Mouse (Mus musculus): ENCODE measurements around the gene Tmed5.
"Not testable (repeated sequence)": the region's sequence is repeated elsewhere in the genome, so short reads cannot be mapped to it uniquely, and the experiment has no call there.

Tmed5 gene

DNA sequence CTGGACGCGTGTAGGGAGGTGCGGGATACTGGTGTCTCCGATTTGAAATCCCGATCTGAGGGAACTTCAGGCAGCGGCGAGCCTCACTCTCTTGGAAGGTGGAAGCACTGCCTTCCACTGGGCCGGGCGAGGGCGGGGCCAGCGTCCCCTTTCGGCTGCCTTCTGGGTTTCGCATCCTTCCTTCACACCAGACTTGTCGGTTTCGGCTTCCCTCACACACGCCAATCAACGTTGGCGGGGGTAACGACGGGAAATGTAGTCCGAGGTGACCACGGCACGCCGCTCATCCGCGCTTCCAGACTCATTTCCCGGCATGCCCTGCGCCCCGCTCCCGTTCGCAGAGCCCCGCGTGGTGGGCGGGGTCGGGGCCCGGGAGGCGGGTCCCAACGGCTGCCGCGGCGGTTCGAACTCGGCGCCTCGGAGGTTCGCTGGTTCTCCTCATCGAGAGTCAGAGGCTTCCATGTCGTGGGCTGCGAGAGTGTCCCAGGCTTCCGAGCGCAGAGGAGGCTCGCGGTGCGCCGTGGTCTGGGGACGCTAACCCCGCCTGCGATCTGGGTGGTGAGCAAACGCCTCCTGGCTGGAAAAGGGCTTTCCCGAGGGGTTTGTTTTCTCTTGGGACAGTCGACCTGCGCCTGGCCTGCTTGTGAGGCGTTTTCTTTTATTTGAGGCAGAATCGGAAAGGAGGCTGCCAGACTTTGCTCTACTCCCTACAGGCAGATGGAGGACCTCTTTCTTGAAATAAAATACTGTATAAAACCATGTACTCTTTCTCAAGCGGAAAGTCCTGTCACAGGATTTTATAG lies at the start of gene Tmed5, which contains the start of gene Ccdc18:
Tmed5 (minus strand) TSS at position 180 of the 803 bp plus-strand sequence.
Ccdc18 (plus strand) TSS at position 435 of the 803 bp plus-strand sequence.
- peak; percentile 96 for DNase-seq

DNA sequence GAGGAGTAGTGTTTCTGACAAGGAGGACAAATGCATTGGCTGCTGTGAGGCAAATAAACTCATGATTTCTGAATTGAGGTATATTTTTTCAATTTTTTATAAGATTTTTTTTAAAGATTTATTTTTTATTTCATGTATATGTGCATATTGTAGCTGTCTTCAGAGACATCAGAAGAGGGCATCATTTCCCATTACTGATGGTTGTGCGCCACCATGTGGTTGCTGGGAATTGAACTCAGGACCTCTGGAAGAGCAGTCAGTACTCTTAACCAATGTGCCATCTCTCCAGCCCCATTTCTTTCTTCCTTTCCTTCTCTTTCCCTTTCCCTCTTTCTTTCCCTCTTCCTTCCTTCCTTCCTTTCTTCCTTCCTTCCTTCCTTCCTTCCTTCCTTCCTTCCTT lies 31.3 kb upstream of the Tmed5 start:
- DNase-seq, result peak; percentile 52

DNA sequence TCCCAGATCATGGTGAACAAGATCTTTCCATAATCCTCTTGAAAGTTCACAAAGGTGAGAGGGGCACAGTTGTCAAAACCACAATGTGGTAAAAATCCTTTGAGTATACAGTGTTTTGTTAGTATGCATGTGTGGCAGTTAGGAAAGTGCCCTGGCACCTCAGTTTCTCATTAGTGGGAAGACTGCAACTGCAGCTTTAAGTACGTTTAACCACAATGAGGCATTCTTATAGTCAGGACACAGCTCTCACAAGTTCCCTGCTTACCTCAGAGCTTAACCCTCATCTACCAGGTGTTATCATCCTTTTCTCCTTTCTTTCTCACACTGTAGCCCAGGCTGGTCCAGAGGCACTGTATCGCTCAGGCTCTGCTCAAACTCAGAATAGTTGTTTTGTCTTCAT lies 28.4 kb upstream of the Tmed5 start:
- DNase-seq, result no peak

DNA sequence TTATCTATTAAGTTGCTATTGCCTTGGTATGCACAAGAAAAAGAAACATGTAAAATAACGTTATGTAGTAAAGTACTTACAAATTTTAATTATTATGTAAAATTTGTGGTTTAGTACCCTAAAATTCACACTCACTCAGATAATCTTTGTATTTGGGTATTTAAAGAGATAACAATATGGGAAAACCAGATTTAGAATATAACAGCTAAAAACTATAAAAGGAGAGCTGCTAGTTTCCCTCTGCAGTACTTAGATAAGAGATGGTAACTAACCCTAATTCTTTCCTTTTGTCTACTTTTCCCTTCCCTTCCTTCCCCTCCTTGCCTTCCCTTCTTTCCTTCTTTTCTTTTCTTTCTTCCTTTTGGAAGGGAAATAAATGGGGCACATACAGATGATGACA lies 20.2 kb upstream of the Tmed5 start:
- DNase-seq, result no peak

DNA sequence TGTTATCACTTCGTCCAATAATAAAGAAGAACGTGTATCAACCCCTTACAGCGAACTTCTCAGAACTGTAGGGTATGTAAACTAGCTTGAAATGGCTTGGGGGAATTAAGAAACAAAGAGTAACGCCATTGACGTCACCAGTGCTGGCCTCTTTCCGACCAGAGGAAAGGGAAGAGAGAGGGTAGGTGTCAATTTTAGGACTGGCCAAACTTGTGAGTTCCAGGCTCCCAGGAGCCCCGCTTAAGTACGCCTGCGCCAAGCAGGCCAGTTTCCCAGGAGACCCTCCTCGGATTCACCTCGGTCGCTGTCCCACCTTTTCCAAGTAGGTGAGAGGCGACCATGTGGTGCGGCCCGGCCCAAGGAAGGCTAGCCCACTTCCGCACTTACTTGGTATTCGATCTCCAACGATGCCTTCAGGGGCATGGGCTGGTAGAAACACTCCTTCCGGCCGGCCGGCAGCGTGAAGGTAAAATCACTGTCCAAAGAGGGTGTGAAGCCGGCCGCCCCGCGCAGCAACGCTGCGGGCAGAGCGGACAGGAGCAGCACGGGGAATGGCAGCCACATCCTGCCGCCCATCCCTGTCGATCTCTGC lies 475 bp downstream of the Tmed5 start:
- no peak for DNase-seq

DNA sequence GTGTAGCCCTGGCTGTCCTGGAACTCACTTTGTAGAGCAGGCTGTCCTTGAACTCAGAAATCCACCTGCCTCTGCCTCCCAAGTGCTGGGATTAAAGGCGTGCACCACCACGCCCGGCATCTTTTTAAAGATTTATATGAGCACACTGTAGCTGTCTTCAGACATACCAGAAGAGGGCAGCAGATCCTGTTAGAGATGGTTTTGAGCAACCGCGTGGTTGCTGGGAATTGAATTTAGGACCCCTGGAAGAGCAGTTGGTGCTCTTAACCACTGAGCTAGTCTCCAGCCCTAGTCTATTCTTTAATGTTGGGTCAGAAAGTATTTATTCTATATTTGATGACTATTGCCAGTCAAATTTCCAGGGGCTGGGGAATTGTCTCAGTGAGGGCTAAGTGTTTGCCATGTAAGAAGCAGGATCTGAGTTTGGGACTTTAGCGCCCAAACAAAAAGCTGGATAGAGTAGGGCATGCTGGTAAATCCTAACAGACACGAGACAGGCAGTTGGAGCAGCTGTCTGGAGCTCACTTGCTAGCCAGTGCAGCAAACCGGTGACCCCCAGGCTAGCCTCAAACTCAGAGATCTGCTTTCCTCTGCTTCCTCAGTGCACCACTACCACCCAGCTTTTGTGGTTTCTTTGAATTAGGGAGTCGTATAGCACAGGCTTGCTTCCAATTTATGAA lies 12.1 kb downstream of the Tmed5 start:
- no peak for DNase-seq

DNA sequence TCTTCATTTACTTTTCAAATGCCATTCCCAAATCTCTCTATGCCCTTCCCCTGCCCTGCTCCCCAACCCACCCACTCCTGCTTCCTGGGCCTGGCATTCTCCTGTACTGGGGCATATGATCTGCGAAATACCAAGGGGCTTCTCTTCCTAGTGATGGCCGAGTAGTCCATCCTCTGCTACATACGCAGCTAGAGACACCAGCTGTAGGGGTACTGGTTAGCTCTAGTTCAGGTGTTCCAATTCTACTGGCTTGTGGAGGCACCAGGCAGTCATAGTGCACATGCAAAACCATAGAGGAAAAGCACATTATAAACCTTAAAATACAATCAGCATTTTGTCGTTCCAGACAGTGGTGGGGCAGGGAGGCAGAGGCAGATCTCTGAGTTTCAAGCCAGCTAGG lies 14.7 kb downstream of the Tmed5 start:
- no peak for DNase-seq

DNA sequence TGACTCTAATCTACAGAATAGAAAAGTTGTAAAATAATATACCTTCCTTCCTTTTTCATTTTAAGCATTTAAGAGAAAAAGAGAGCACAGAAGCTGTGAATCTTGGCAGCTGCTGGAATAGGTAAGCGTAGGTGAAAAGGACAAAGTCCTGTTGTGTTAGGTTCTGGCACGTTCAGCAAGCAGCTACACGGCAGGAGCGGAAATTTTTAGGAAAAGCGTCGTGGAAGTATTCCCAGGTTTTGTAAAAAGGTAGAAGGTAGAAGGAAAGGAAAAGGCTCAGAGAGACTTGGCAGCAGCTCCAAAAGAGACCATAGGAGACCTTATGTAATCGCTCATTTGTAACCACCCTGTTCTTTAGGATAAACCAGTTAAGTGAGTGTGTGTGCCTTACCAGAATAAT lies 23.1 kb downstream of the Tmed5 start:
- no peak for DNase-seq

DNA sequence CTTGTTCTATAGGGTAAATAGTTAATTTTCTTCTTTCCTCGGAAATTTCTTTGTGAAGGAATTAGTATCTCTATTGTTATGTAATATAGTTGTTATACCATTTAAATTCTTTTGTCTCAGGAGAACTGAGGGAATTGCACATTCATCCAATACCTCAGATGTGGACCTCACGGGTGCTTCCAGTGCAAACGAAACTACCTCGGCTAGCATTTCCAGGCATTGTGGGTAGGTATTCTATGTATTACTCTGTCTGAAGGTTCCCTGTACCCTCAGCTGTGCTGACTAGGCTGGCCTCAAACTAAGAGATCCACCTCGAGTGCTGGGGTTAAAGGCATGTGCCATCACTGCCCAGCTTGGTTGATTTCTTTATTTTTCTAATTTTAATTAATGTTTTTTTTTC lies 28.1 kb downstream of the Tmed5 start:
- DNase-seq, result no peak

DNA sequence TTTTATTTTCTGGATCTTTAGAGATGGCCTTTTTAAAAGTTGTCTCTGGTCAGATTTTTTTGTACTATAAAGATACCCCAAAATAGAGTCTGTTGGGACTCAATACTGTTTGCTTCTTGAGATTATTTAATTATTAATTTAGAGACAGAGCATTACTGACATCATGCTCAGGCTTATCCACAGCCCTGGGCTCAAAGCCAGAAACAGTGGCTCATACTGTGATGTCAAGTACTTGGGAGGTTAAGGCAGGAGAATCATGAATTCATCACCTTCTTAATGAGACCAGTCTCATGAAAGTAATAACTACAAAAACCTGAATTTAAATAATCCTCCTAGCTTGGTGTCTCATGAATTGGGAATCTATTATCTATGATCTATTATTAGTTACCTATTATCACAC lies 32.2 kb downstream of the Tmed5 start:
- no peak for DNase-seq

DNA sequence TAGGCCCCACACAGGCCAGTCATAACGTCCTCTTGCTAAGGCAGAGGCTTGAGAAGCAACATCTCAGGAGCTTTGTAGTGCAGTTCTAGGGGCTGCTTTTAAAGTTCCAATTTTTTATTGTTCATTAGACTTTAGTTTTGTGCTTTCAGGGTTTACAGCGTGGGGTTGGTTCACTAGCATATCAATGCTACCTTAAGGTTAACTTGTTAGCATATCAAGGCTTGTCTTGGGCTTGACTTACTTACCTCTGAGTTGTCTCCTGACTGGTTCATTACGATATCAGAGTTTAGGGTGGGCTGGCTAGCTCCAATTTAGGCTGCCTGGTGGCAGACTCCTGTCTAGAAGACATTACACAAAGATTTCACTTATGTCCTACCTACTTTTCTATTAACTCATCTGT lies 34.7 kb downstream of the Tmed5 start:
- DNase-seq, result no peak

DNA sequence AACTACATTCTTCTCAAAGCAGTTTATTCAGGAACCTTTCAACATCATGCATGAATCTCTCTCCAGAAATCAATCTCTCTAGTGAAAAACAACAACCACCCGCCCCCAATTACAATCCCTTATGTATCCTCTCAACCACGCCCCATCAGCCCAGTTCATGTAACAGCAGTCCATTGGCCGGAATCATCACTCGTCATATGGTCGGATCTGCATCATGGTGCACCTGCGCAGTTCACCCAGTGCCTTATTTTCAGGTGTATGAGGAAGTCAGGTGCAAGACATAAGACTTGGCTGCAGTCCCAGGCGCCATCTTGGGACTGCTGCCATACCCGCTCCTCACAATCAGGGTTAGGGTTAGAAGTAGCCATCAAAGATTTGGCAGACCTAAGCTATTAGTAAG lies 39.7 kb downstream of the Tmed5 start:
- DNase-seq, result not testable (repeated sequence)

DNA sequence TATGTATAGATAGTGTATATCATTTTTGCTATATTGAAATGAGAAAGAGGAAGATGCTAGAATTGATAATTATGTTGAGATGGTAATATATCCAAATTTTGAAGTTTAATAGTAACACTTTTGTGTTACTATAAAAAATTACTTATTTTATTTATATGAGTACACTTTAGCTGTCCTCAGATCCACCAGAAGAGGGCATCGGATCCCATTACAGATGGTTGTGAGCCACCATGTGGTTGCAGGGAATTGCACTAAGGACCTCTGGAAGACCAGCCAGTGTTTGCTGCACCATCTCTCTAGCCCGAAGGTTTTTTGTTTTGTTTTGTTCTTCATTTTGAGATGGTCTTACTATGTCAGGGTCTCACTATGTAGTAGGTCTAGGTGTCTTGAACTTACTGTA lies 47.0 kb downstream of the Tmed5 start:
- DNase-seq, result no peak

DNA sequence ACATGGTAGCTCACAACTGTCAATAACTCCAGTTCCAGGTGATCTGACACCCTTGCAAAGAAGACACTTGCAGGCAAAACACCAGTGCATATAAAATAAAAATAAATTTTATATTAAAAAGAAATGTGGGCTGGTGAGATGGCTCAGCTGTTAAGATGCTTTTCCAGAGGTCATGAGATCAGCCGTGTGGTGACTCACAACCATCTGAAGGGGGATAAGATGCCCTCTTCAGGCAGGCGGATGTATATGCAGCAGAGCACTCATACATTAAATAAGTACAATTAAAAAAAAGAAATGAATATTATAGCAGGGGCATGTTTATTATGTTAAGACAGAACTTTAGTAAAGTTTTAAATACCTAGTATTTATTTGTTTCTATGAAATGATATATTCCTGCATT lies 50.0 kb downstream of the Tmed5 start:
- DNase-seq, result no peak

DNA sequence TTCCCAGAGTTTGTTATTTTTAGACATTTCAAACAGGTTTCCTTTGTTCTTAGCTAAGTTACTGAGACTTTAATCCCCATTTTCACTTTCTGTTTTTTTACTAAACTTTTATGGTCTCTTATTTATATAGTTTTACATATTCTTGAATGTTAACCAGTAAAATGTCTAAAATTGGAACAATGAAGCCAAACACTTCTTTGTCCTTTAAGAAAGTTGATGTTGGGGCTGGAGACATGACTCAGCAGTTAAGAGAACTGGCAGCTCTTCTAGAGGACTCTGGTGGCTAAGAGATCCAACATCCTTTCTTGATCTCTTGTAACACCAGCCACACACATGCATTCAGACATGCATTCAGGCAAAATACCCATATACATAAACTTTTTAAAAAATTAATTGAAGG lies 52.8 kb downstream of the Tmed5 start:
- DNase-seq, result no peak

DNA sequence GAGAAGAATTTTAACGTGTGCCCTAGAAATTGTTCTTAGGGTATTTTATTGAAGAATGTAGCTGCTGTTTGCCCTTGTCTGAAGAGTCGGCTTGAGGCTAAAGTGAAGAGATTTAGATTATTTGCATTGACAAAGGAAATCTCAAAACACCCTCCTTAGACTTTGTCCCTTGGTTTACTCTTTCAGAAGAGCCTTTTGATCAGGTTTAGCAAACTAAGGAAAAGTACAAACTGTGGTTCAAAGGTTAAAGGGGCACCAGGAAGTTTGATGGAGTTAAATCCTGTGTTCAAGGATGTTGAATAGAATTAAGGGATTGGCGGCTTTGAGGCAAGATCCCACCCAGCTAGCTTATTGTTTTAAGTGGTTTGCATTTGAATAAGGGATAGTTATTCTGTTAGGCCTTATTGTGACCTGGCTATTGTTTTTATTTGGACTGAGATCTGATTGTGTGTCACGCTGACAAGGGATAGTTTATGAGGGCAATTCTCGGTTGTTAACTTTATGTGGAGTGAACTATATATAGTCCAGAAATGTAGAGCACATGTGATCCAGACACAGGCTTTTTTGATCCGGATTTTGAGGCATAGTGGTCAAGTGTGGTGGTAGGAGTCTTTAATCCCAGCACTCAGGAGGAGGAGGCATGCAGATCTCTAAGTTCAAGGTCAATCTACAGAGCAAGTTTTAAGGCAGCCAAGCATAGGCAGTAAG lies 55.4 kb downstream of the Tmed5 start:
- DNase-seq, result no peak

DNA sequence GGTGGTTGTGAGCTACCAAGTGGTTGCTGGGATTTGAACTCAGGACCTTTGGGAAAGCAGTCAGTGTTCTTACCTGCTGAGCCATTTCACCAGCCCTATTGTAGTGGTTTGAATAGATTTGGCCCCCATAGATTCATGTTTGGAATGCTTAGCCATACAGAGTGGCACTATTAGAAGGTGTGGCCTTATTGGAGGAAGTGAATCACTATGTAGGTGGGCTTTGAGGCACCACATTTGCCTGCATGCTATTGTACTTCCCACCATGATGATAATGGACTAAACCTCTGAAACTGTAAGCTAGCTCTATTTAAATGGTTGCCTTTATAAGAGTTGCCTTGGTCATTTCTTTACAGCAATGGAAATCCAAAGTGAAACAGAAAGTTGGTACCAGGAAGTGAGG lies 56.2 kb downstream of the Tmed5 start:
- DNase-seq, result no peak

DNA sequence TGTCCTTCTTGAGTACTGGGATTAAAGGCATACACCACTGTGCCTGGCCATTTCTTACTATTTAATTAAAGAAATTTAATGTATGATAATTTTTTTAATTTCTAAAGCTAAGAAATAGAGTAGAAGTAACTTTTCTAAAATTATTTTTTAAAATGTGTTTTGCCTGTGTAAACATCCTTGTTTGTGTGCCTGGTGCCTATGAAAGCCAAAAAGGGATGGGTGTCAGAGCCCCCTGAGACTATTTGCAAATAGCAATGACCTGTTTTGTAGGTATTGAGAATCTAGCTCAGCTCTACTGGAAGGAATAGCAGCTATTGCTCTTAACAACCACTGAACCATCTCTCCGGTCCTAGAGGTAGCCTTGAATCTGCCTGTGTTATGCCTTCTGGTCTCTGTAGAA lies 60.1 kb downstream of the Tmed5 start:
- DNase-seq, result no peak

DNA sequence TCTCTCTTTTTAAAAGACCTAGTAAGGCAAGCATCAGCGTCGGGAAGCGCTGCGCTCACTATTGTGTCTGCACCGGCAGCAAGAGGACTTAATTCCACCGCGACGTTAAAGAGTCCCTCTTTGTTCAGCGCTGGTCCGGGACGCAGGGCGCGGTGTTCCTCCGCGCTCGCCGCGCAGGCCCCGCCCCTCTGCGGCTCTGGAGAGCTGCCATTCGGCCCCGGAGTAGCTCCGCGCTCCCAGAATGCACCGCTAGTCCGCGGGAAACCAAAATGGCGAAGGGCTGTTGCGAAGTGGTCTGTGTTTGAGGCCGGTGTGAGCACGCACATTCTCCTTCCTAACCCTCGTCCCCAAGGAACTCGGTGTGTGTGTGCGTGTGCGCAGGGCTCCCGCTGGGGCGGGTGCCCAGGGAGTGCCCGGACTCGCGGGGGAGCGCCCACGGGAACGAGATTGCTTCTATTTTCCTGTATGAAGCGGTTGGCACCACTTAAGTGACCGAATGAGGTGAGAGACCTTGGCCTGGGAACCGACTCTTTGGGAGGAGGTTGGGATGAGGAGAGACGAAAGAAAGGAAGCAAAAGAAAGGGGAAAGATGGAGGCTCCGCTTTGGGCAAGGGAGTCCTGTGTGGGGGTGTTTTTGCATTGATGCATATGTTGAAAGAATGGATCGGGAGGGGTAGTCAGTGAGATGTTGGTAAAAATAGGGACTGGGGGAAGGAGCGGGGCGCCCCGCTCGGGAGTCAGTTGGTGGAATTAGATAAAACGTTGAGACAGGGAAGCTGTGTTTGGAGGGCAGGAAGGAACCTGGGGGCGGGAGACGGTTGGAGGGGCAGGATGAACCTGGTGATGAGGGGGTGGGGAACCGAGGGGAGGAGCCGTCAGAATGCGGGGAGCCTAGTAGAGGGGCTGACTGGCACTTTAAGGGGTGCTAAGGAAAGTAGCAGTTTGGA lies 66.7 kb downstream of the Tmed5 start, which contains the start of gene Mtf2:
Mtf2 (plus strand) TSS at position 210 of the 947 bp plus-strand sequence.
- peak; percentile 97 for DNase-seq

DNA sequence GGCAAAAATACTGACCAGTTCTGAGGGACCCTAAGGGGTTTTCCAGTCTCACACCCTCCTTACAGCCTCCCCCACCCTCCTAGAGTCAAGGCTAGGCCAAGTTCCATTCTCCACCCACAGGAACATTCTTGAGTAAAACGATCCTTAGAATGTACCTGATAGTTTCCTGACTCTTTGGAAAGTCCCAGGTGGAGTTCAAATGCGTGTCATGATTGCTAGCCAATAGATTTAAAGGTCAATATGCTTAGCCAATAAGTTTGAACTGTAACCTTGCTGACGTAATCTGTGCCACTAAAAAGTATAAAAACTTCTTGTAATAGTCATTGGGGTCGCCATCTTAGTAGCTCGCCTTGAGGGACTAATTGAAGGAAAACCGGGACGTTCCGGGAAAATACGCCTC lies 72.0 kb downstream of the Tmed5 start:
- DNase-seq, result no peak
